Mouse (Mus musculus) thymus, postnatal 36 days (tissue): ENCODE data around the gene Srpk3.

Source experiments
- DNase-seq, 2 experiments: peaks; one replicate each; pipeline ENCODE4 v3.0.0; 2022; ENCODE audit warnings: mixed read lengths in 2 of 2

Gene Srpk3

GRCm38 (mm10) chrX:73815072-73815471 is 40.9 kb downstream of the Srpk3 start:
- peak in 1 of 2 experiments; percentile 13 for DNase-seq

- no peak for DNase-seq
These were observed 42.5 kb downstream of the Srpk3 start for GRCm38 (mm10) chrX:73816596-73817314.

- DNase-seq: no peak
These were observed 49.5 kb downstream of the Srpk3 start for GRCm38 (mm10) chrX:73823747-73824146.

- DNase-seq: peak; percentile 61 to 77
These were observed 50.3 kb downstream of the Srpk3 start, which contains the start of gene Pdzd4 for GRCm38 (mm10) chrX:73824185-73825151. Gene Pdzd4 (minus strand): TSS chrX:73824969.
